Mouse (Mus musculus) C2C12 (cell line): ENCODE measurements around the gene Tle1. TPM values are rescaled to one million over a fixed set of nuclear protein-coding genes. Genes with fewer than 3 reads are reported as not detected.

ENCODE experiments used
- H3K27me3 ChIP-seq: one replicate; pipeline ENCODE4 v1.6.1; 2011; ENCODE audit not compliant: control insufficient read depth, insufficient read depth, insufficient read length
- H3K36me3 ChIP-seq: one replicate; pipeline ENCODE4 v1.6.1; 2011; ENCODE audit not compliant: control insufficient read depth, insufficient read depth
- H3K4me3 ChIP-seq: one replicate; pipeline ENCODE4 v1.5.1; 2011; ENCODE audit warnings: mild to moderate bottlenecking, control low read depth; ENCODE audit not compliant: poor library complexity, insufficient read depth, severe bottlenecking
- H3K79me2 ChIP-seq: one replicate; pipeline ENCODE4 v1.6.1; 2011; ENCODE audit not compliant: control insufficient read depth, insufficient read depth
- H3K79me3 ChIP-seq: one replicate; pipeline ENCODE4 v1.6.1; 2011; ENCODE audit warnings: low read depth, control low read depth
- H3ac ChIP-seq: one replicate; pipeline ENCODE3; 2011; ENCODE audit warnings: low read depth; ENCODE audit not compliant: control insufficient read depth, insufficient read length
- CEBPB ChIP-seq: IDR thresholded peaks from one replicate; pipeline ENCODE4 v1.6.1; 2011; ENCODE audit warnings: low read depth, mild to moderate bottlenecking, control low read depth, moderate library complexity
- CTCF ChIP-seq: IDR thresholded peaks from one replicate; pipeline ENCODE4 v1.5.1; 2011; ENCODE audit not compliant: control insufficient read depth, insufficient read depth, insufficient read length
- FOSL1 ChIP-seq: IDR thresholded peaks from one replicate; pipeline ENCODE4 v1.8.0; 2011; ENCODE audit warnings: mild to moderate bottlenecking, low read length; ENCODE audit not compliant: poor library complexity, insufficient read depth, severe bottlenecking
- MAX ChIP-seq: IDR thresholded peaks from one replicate; pipeline ENCODE4 v1.6.1; 2011; ENCODE audit warnings: mild to moderate bottlenecking, control low read depth
- MYOD1 ChIP-seq: IDR thresholded peaks from one replicate; pipeline ENCODE4 v1.6.1; 2011; ENCODE audit warnings: low read depth; ENCODE audit not compliant: control insufficient read depth, insufficient read length
- MYOG ChIP-seq: IDR thresholded peaks from one replicate; pipeline ENCODE4 v1.6.1; 2011; ENCODE audit not compliant: control insufficient read depth, insufficient read length; ENCODE audit errors: extremely low read depth
- USF1 ChIP-seq: IDR thresholded peaks from one replicate; pipeline ENCODE4 v1.6.1; 2011; ENCODE audit warnings: low read depth, mild to moderate bottlenecking, control low read depth, moderate library complexity
- polyA plus RNA-seq: library from polyadenylated mRNA; unstranded; fragments of >200 nt; fragmentation: generic; extraction: Trizol; gene quantifications from one replicate; pipeline ENCODE4 v1.2.1, GENCODE M21; 2012; ENCODE audit warnings: missing spikeins

The Tle1 gene
- polyA plus RNA-seq, 1 experiment, result 23.2 TPM

DNA sequence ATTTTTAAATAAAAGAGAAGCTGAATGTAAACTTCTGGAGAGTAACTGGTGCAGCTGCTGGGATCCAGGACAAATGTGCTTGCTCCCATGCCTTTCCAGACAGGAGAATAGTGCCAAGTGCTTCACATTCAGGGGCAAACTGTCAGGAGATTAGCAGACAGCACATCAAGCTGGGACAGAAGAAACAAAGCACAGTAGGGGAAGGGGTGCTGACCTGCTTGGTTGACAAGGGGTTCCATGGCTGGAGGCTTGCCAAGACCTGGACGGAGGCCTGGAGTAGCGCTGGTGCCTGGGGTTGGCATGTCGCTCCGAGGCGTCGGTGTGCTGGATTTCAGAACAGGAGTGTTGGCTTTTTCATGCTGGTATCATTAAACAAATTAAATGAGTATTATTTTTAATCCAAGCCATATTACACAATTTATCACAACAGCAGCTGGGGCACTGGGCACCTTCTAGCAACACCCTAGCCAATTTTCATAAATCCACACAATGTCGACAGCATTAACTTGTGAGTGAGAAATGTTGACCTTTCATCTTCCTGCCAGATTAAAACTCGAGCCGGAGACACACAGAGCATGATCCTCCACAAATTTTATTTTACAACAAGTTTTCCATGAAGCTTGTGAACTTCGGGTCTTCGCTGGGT, 61.1 kb downstream of the Tle1 start:
- no peak for TF ChIP-seq MYOG
- TF ChIP-seq CEBPB, result no peak
- H3K27me3 ChIP-seq, result no peaks in the 10 kb centered on the region
- no peaks in the 10 kb centered on the region for H3K79me2 ChIP-seq
- H3K36me3 ChIP-seq, result peaks cover 48% of the 10 kb centered on the region
- H3K79me3 ChIP-seq, result no peaks in the 10 kb centered on the region
- H3ac ChIP-seq, result no peak overlapping the region
- H3K4me3 ChIP-seq, result no peak overlapping the region

DNA sequence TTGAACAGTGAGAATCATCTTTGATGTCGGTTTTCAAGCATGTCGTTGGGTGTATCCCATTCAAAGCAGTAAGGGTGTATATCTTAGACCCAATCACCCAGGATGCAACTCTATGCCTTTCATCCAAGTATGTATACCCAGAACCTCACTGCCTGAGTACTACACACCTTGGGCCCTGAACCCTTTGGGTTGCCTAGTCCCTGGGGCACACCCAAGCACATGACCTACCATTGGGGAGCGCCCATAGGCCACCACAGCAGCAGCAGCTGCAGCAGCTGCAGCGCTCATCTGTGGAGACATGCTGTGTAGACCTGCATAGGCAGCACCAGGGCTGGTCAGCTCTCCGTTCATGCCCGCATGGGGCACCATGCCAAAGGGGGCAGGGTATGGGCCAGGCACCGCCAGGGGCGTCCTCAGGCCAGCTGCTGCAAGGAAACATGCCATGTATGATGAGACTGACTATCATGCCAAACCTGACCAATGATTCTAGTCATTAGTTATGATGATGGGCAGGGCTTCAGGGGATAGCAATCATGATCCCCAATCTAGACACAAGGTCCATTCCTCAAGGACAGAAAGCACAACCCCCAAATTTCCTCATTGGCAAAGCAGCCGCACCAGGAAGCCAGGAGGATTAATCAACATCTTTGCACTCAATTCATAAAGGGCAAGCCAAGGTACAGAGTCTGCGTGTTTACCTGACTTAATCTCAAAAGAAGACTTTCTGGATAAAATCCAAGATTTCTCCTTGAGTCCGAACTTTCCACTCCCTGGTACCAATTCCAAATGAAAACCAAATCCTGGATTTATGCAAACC, 62.2 kb downstream of the Tle1 start:
- Histone ChIP-seq H3K4me3 (no peak overlapping the region), H3K79me3 (no peaks in the 10 kb centered on the region), H3K36me3 (peaks cover 54% of the 10 kb centered on the region), H3K27me3 (no peaks in the 10 kb centered on the region), H3K79me2 (no peaks in the 10 kb centered on the region), H3ac (no peak overlapping the region)
- TF ChIP-seq MAX, result no peak
- TF ChIP-seq FOSL1, result no peak
- TF ChIP-seq USF1, result no peak
- no peak for TF ChIP-seq MYOD1
- TF ChIP-seq MYOG, result no peak
- no peak for TF ChIP-seq CEBPB
- no peak for TF ChIP-seq CTCF

DNA sequence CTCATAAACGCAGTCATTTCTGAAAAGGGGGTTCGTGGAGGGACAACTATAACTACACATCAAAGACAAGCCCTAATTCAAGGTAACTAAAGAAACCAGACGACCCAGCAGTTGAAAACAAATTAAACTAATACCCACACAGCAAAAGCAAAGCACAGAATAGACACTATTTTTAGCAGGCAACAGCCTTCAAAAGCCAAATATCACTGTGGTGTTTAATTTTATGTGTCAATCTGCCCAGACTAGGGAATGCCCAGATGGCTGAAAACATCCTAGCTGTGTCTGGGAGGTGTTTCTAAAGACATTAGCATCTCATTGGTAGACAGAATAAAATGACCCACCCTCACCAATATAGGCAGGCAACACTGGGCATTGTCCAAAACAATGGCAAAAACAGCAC, 68.1 kb downstream of the Tle1 start:
- Histone ChIP-seq H3K4me3 (no peak overlapping the region), H3K27me3 (no peaks in the 10 kb centered on the region), H3K36me3 (peaks cover 47% of the 10 kb centered on the region), H3ac (no peak overlapping the region), H3K79me2 (no peaks in the 10 kb centered on the region), H3K79me3 (no peaks in the 10 kb centered on the region)
- TF ChIP-seq MYOG (no peak), CEBPB (no peak), MAX (no peak), CTCF (no peak), MYOD1 (no peak), USF1 (no peak), FOSL1 (no peak)

DNA sequence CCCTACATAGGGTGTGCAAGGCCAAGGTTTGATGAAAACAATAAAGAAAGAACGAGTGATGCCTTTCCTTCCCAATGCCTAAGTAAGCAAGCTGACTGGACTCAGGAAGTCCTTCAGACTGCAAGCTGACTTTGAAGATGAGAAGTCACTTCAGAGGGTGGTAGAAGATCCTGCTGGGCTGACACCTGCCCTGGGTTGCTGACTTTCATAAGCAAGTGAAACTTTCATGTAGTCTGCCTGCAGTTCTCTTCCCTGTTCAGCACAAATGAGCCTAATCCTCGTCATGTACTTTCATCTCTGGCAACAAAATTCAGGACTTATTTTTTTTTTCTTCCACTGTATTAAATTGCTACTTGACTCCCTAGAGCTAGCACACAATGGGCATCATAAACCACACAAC, 73.1 kb downstream of the Tle1 start:
- no peaks in the 10 kb centered on the region for H3K79me2 ChIP-seq
- peaks cover 36% of the 10 kb centered on the region for H3K36me3 ChIP-seq
- TF ChIP-seq FOSL1 (no peak), CTCF (no peak), MYOD1 (no peak), USF1 (no peak), CEBPB (no peak), MAX (no peak), MYOG (no peak)
- H3ac ChIP-seq, result no peak overlapping the region
- H3K4me3 ChIP-seq, result no peak overlapping the region
- H3K79me3 ChIP-seq, result no peaks in the 10 kb centered on the region
- H3K27me3 ChIP-seq, result no peaks in the 10 kb centered on the region

DNA sequence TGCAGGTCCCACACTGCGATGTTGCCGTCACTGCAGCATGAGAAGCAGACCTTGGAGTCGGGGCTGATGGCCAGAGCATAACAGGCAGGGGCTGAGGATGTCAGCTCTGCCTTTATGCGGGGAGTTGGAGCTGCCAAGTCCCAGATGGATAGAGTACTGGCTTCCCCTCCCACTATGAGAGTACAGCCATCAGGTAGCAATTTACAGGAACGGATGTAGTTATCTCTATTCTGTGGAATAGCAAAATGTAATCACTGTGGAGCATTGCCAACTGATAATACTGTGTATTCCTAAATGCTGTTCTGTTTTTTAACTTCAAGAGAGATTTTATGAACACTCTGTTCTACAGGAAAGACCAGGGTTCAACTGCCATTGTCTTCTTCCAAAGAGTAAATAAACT, 75.9 kb downstream of the Tle1 start:
- Histone ChIP-seq H3K36me3 (peaks cover 43% of the 10 kb centered on the region), H3ac (no peak overlapping the region), H3K27me3 (no peaks in the 10 kb centered on the region), H3K79me3 (no peaks in the 10 kb centered on the region), H3K4me3 (no peak overlapping the region), H3K79me2 (no peaks in the 10 kb centered on the region)
- TF ChIP-seq CTCF, result no peak
- TF ChIP-seq MAX, result no peak
- TF ChIP-seq MYOG, result no peak
- TF ChIP-seq CEBPB, result no peak
- TF ChIP-seq MYOD1, result no peak
- TF ChIP-seq USF1, result no peak
- no peak for TF ChIP-seq FOSL1

DNA sequence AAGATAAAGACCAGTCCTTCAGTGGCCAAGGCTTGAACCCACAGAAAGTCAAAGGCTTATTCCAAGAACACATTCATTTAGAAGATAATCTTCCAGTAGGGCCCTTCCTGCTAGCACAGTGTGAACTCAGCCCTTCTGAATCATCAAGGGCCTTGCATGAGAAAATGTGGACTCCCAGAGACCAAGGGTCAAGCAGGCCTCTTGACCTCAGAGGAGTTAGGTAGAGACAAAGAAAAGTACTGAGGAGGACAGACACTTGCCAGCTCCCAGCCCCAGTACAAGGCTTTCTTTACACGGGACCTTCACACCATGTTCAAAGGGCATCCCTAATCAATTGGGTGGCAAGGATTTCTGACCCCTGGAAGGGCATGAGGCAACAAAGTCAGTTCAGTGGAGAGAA, 77.9 kb downstream of the Tle1 start:
- Histone ChIP-seq H3K79me3 (no peaks in the 10 kb centered on the region), H3ac (no peak overlapping the region), H3K27me3 (no peaks in the 10 kb centered on the region), H3K79me2 (no peaks in the 10 kb centered on the region), H3K36me3 (peaks cover 44% of the 10 kb centered on the region), H3K4me3 (no peak overlapping the region)
- TF ChIP-seq FOSL1 (no peak), MYOD1 (no peak), CEBPB (no peak), USF1 (no peak), MAX (no peak), CTCF (no peak), MYOG (no peak)
